Mouse (Mus musculus) lung, postnatal 0 days (tissue): Measurements from ENCODE around the gene Acot1.
"Not testable (repeated sequence)": the region's sequence is repeated elsewhere in the genome, so short reads cannot be mapped to it uniquely, and the experiment has no call there.

Experiments
- CTCF ChIP-seq: IDR thresholded peaks from 2 replicates; pipeline ENCODE4 v1.5.1; 2016; ENCODE audit warnings: antibody characterized with exemption, mild to moderate bottlenecking
- EP300 ChIP-seq: IDR thresholded peaks from 2 replicates; pipeline ENCODE4 v1.6.1; 2016; ENCODE audit warnings: antibody characterized with exemption, mild to moderate bottlenecking, control low read depth

- TF ChIP-seq EP300, CTCF: not testable (repeated sequence)
Measured at GRCm38 (mm10) chr12:84029043-84029442, 19.8 kb downstream of the Acot1 start.
